Mouse (Mus musculus) CH12.LX (cell line): ENCODE measurements around the gene Bicd2. TPM values are rescaled to one million over a fixed set of nuclear protein-coding genes. Genes with fewer than 3 reads are reported as not detected.

ENCODE experiments used
- DNase-seq: peaks from one replicate; pipeline ENCODE4 v3.0.0-alpha.2; 2013; ENCODE audit errors: extremely low read depth
- H3K27ac ChIP-seq: 2 replicates; pipeline ENCODE4 v1.5.1; 2012; ENCODE audit warnings: low read depth, mild to moderate bottlenecking, control low read depth, moderate library complexity; ENCODE audit not compliant: insufficient read depth
- H3K27me3 ChIP-seq: replicated peaks from 2 replicates; pipeline ENCODE3; 2012; ENCODE audit warnings: inconsistent platforms
- H3K36me3 ChIP-seq, 2 experiments: replicated peaks in 1 of 2; 2 replicates each; pipeline versions ENCODE3 to v1.6.1; 2012; ENCODE audit warnings: inconsistent platforms in 1 of 2, low read length in 1 of 2, mild to moderate bottlenecking in 1 of 2, mixed read lengths in 1 of 2, moderate library complexity in 1 of 2; ENCODE audit not compliant: control insufficient read depth in 1 of 2, insufficient read depth in 1 of 2
- H3K4me1 ChIP-seq, 2 experiments: 2 replicates each; pipeline ENCODE4 v1.6.1; 2012; ENCODE audit warnings: inconsistent platforms in 1 of 2, moderate library complexity in 1 of 2; ENCODE audit not compliant: insufficient read depth in 2 of 2, control insufficient read depth in 1 of 2
- H3K4me2 ChIP-seq: 2 replicates; pipeline ENCODE4 v1.6.1; 2012; ENCODE audit warnings: low read depth, mild to moderate bottlenecking, control low read depth; ENCODE audit not compliant: poor library complexity, insufficient read depth, severe bottlenecking
- H3K4me3 ChIP-seq, 3 experiments: fragments of 150-350 bp in 1 of 3; sonication (generic) in 1 of 3; replicated peaks in 1 of 3; 2 replicates each; pipeline versions ENCODE3 to v1.5.1; 2011 to 2012; ENCODE audit warnings: low read depth in 2 of 3, low read length in 2 of 3, mild to moderate bottlenecking in 2 of 3, moderate library complexity in 2 of 3, control low read depth in 1 of 3, improper control_type of control experiment in 1 of 3, inconsistent platforms in 1 of 3, mixed read lengths in 1 of 3; ENCODE audit not compliant: poor library complexity in 1 of 3
- H3K79me2 ChIP-seq: replicated peaks from 2 replicates; pipeline ENCODE4 v1.6.1; 2012; ENCODE audit warnings: mild to moderate bottlenecking, moderate library complexity; ENCODE audit not compliant: control insufficient read depth, poor library complexity, insufficient read depth, severe bottlenecking; ENCODE audit errors: extremely low read depth
- H3K9ac ChIP-seq: 2 replicates; pipeline ENCODE4 v1.6.1; 2012; ENCODE audit warnings: low read depth, mild to moderate bottlenecking, control low read depth, moderate library complexity; ENCODE audit not compliant: insufficient read depth
- H3K9me3 ChIP-seq: replicated peaks from 2 replicates; pipeline ENCODE3; 2012; ENCODE audit warnings: low read length, inconsistent platforms, mixed read lengths
- BHLHE40 ChIP-seq: IDR thresholded peaks from 2 replicates; pipeline ENCODE4 v1.6.1; 2011; ENCODE audit warnings: mild to moderate bottlenecking, low read depth, low read length, improper control_type of control experiment
- CHD1 ChIP-seq: IDR thresholded peaks from 2 replicates; pipeline ENCODE4 v1.6.1; 2012; ENCODE audit warnings: low read depth, low read length, improper control_type of control experiment, inconsistent platforms
- CHD2 ChIP-seq: IDR thresholded peaks from 2 replicates; pipeline ENCODE4 v1.6.1; 2011; ENCODE audit warnings: low read length, improper control_type of control experiment
- ELF1 ChIP-seq: IDR thresholded peaks from 2 replicates; pipeline ENCODE4 v1.6.1; 2014; ENCODE audit warnings: low read depth, mild to moderate bottlenecking, inconsistent platforms, low read length, improper control_type of control experiment
- GABPA ChIP-seq: IDR thresholded peaks from 2 replicates; pipeline ENCODE4 v1.6.1; 2012; ENCODE audit warnings: low read depth, low read length, improper control_type of control experiment, inconsistent platforms; ENCODE audit not compliant: insufficient replicate concordance
- HCFC1 ChIP-seq: IDR thresholded peaks from 2 replicates; pipeline ENCODE4 v1.6.1; 2012; ENCODE audit warnings: low read depth, mild to moderate bottlenecking, inconsistent platforms, low read length, improper control_type of control experiment
- JUN ChIP-seq: IDR thresholded peaks from 2 replicates; pipeline ENCODE4 v1.6.1; 2011; ENCODE audit warnings: low read depth, mild to moderate bottlenecking, low read length, improper control_type of control experiment, moderate library complexity; ENCODE audit not compliant: insufficient read depth
- KAT2A ChIP-seq: IDR thresholded peaks from 2 replicates; pipeline ENCODE4 v1.6.1; 2012; ENCODE audit warnings: low read length, improper control_type of control experiment, inconsistent platforms; ENCODE audit not compliant: insufficient replicate concordance
- MXI1 ChIP-seq: IDR thresholded peaks from 2 replicates; pipeline ENCODE4 v1.6.1; 2011; ENCODE audit warnings: mild to moderate bottlenecking, low read depth, low read length, improper control_type of control experiment
- MYC ChIP-seq: IDR thresholded peaks from 2 replicates; pipeline ENCODE4 v1.6.1; 2011; ENCODE audit warnings: low read depth, mild to moderate bottlenecking, improper control_type of control experiment, low read length
- NELFE ChIP-seq: IDR thresholded peaks from 2 replicates; pipeline ENCODE4 v1.6.1; 2011; ENCODE audit warnings: low read depth, low read length, improper control_type of control experiment
- NRF1 ChIP-seq: IDR thresholded peaks from 2 replicates; pipeline ENCODE4 v1.6.1; 2014; ENCODE audit warnings: low read depth, mild to moderate bottlenecking, inconsistent platforms, low read length, improper control_type of control experiment, moderate library complexity
- POLR2A ChIP-seq: IDR thresholded peaks from 2 replicates; pipeline ENCODE4 v1.6.1; 2011; ENCODE audit warnings: low read depth, mild to moderate bottlenecking, improper control_type of control experiment, low read length
- RAD21 ChIP-seq: IDR thresholded peaks from 2 replicates; pipeline ENCODE4 v1.6.1; 2011; ENCODE audit warnings: low read depth, mild to moderate bottlenecking, low read length, improper control_type of control experiment, moderate library complexity
- TBP ChIP-seq: conservative IDR thresholded peaks from 2 replicates; pipeline ENCODE4 v1.6.1; 2011; ENCODE audit warnings: low read depth, low read length, improper control_type of control experiment
- TCF12 ChIP-seq: IDR thresholded peaks from 2 replicates; pipeline ENCODE4 v1.6.1; 2014; ENCODE audit warnings: low read depth, mild to moderate bottlenecking, inconsistent platforms, low read length, improper control_type of control experiment
- UBTF ChIP-seq: IDR thresholded peaks from 2 replicates; pipeline ENCODE4 v1.6.1; 2012; ENCODE audit warnings: low read depth, mild to moderate bottlenecking, inconsistent platforms, low read length, improper control_type of control experiment, moderate library complexity
- ZC3H11A ChIP-seq: IDR thresholded peaks from 2 replicates; pipeline ENCODE4 v1.6.1; 2012; ENCODE audit warnings: low read depth, mild to moderate bottlenecking, inconsistent platforms, low read length, improper control_type of control experiment
- ZKSCAN1 ChIP-seq: IDR thresholded peaks from 2 replicates; pipeline ENCODE4 v1.6.1; 2012; ENCODE audit warnings: low read depth, inconsistent platforms, low read length, improper control_type of control experiment, borderline replicate concordance
- ZNF384 ChIP-seq: IDR thresholded peaks from 2 replicates; pipeline ENCODE4 v1.6.1; 2012; ENCODE audit warnings: low read depth, low read length, improper control_type of control experiment, inconsistent platforms
- dilution Hi-C: fragments of 300-500 bp; cut with MboI; formaldehyde crosslinking; loops from 2 replicates; pipeline ENCODE4 v1.14.3; 2020; ENCODE audit warnings: low sequenced_read_pairs; ENCODE audit not compliant: extremely low pct_unique_long_range_greater_than_20kb, extremely low pct_ligation_motif_present
- in situ Hi-C: fragments of 300-500 bp; cut with MboI; formaldehyde crosslinking; loops from 3 replicates; pipeline ENCODE4 v1.14.3; 2019; ENCODE audit warnings: low sequenced_read_pairs, low pct_ligation_motif_present, low pct_unique_long_range_greater_than_20kb, mixed read lengths
- polyA plus RNA-seq: library from polyadenylated mRNA; unstranded; fragments of >175 nt; gene quantifications from 2 replicates; pipeline ENCODE4 v1.2.1, GENCODE M21; 2012; ENCODE audit warnings: low read depth; ENCODE audit not compliant: insufficient read length
- total RNA-seq, 2 experiments: library from RNA; depleted of rRNA; stranded (reverse); fragments of 300-350 nt in 1 of 2; fragments of >200 nt in 1 of 2; gene quantifications; 2 replicates each; pipeline ENCODE4 v1.2.3; 2012 to 2014

Bicd2 gene
- total and polyA plus RNA-seq, 3 experiments, result 16.9 to 26.5 (median 21.0) TPM

GRCm38 (mm10) chr13:49296270-49296669 is 45.1 kb upstream of the Bicd2 start:
- dilution Hi-C loops, result no loop called here
- H3K4me2 ChIP-seq, result no peak overlapping the region
- in situ Hi-C loops, result no loop called here
- peaks cover 9% of the 10 kb centered on the region for H3K9me3 ChIP-seq
- DNase-seq, result no peak
- no peak for TF ChIP-seq GABPA
- TF ChIP-seq NELFE, result no peak
- TF ChIP-seq ZKSCAN1, result no peak
- TF ChIP-seq RAD21, result no peak
- TF ChIP-seq ZNF384, result no peak
- TF ChIP-seq TCF12, result no peak
- no peak for TF ChIP-seq TBP
- TF ChIP-seq CHD1, result no peak
- no peak for TF ChIP-seq BHLHE40
- TF ChIP-seq MYC, result no peak
- TF ChIP-seq UBTF, result no peak
- no peak for TF ChIP-seq ZC3H11A
- TF ChIP-seq KAT2A, result no peak
- H3K27ac ChIP-seq, result no peak overlapping the region
- peaks cover 14 to 64% of the 10 kb centered on the region in 2 experiments for H3K4me1 ChIP-seq
- H3K36me3 ChIP-seq, result peaks cover 52 to 76% of the 10 kb centered on the region in 2 experiments
- no peak overlapping the region for H3K9ac ChIP-seq
- H3K27me3 ChIP-seq, result no peaks in the 10 kb centered on the region
- peaks cover 29% of the 10 kb centered on the region for H3K79me2 ChIP-seq
- no peak overlapping the region for H3K4me3 ChIP-seq

- DNase-seq, result peak; percentile 70
- in situ Hi-C loops, result no loop called here
- H3K27ac ChIP-seq, result peak overlapping the region; percentile 27
- peak overlapping the region in 1 of 3 experiments; percentile 27 for H3K4me3 ChIP-seq
- H3K9me3 ChIP-seq, result no peaks in the 10 kb centered on the region
- dilution Hi-C loops, result no loop called here
- peaks cover 37% of the 10 kb centered on the region for H3K79me2 ChIP-seq
- H3K27me3 ChIP-seq, result no peaks in the 10 kb centered on the region
- TF ChIP-seq ZNF384 (0 out of 2 replicates have a peak, but pooled peaks have one; percentile 27), UBTF (no peak), NRF1 (no peak), MXI1 (peak; percentile 5; the same call in 1 of the 2 replicates), JUN (no peak), POLR2A (peak; percentile 35; the same call in 1 of the 2 replicates), TCF12 (no peak), HCFC1 (no peak), CHD2 (no peak), ELF1 (peak; percentile 51; the same call in 1 of the 2 replicates)
- H3K4me2 ChIP-seq, result peak overlapping the region; percentile 19; the same call in 1 of the 2 replicates
- no peak overlapping the region; the same call in 1 of the 2 replicates for H3K9ac ChIP-seq
- peaks cover 38 to 76% of the 10 kb centered on the region in 2 experiments for H3K36me3 ChIP-seq
- peaks cover 19 to 74% of the 10 kb centered on the region in 2 experiments for H3K4me1 ChIP-seq
These were observed 42.6 kb upstream of the Bicd2 start for GRCm38 (mm10) chr13:49298514-49299381.
